Mouse (Mus musculus) gastrocnemius, adult 2 months (tissue): ENCODE results near the gene 1700029I15Rik. TPM values are rescaled to one million over a fixed set of nuclear protein-coding genes. Genes with fewer than 3 reads are reported as not detected.
A peak's percentile ranks its signal among the peaks of the same experiment; 100 is the strongest.

Experiments used
- DNase-seq: peaks from one replicate; pipeline ENCODE4 v3.0.0; 2022
- H3K27ac ChIP-seq: fragments of 200-600 bp; 2 replicates; pipeline ENCODE4 v1.8.1; 2022; ENCODE audit warnings: mild to moderate bottlenecking
- H3K4me3 ChIP-seq: fragments of 200-600 bp; 2 replicates; pipeline ENCODE4 v1.8.1; 2022; ENCODE audit warnings: mild to moderate bottlenecking, moderate library complexity
- CTCF ChIP-seq: fragments of 200-600 bp; IDR thresholded peaks from 2 replicates; pipeline ENCODE4 v1.8.1; 2022; ENCODE audit warnings: antibody characterized with exemption, mild to moderate bottlenecking, moderate library complexity
- intact Hi-C: fragments of 180-260 bp; cut with DNase I; formaldehyde crosslinking; loops from one replicate; pipeline ENCODE4 v1.15.1; 2025
- total RNA-seq, 2 experiments: library from RNA; stranded (reverse); gene quantifications; 2 replicates each; pipeline ENCODE4 v1.2.3; 2021

Gene 1700029I15Rik
- total RNA-seq, 2 experiments from 2014 or later = 0.69 to 1.1 TPM

GRCm38 (mm10) chr2:92376300-92376699 lies 6.0 kb upstream of the 1700029I15Rik start:
- peak overlapping the region; percentile 77 for H3K4me3 ChIP-seq
- no peak for TF ChIP-seq CTCF
- DNase-seq = no peak
- H3K27ac ChIP-seq = peak overlapping the region; percentile 94
- intact Hi-C loops = loop anchor here (5.0 kb wide), 1 partner anchor 46 kb away; no protein-coding TSS in a partner anchor

- intact Hi-C loops = loop anchor here (5.0 kb wide), 1 partner anchor 45 kb away; no protein-coding TSS in a partner anchor
- no peak for TF ChIP-seq CTCF
- H3K27ac ChIP-seq = no peak overlapping the region
- no peak for DNase-seq
- H3K4me3 ChIP-seq = no peak overlapping the region
Measured at GRCm38 (mm10) chr2:92377320-92377719, 5.0 kb upstream of the 1700029I15Rik start.

- intact Hi-C loops = loop anchor here (5.0 kb wide), 1 partner anchor 42 kb away; no protein-coding TSS in a partner anchor
- Histone ChIP-seq H3K27ac (no peak overlapping the region), H3K4me3 (no peak overlapping the region)
- no peak for DNase-seq
- TF ChIP-seq CTCF = no peak
Measured at GRCm38 (mm10) chr2:92379783-92380494, 2.4 kb upstream of the 1700029I15Rik start.

GRCm38 (mm10) chr2:92380495-92381050 lies 1.8 kb upstream of the 1700029I15Rik start:
- no peak for DNase-seq
- intact Hi-C loops = no loop called here
- no peak overlapping the region for H3K4me3 ChIP-seq
- no peak overlapping the region for H3K27ac ChIP-seq
- no peak for TF ChIP-seq CTCF

GRCm38 (mm10) chr2:92381161-92381560 lies 1.2 kb upstream of the 1700029I15Rik start:
- no peak for DNase-seq
- H3K27ac ChIP-seq = no peak overlapping the region
- intact Hi-C loops = no loop called here
- no peak for TF ChIP-seq CTCF
- no peak overlapping the region for H3K4me3 ChIP-seq

GRCm38 (mm10) chr2:92382759-92383158 lies 421 bp downstream of the 1700029I15Rik start:
- TF ChIP-seq CTCF = no peak
- Histone ChIP-seq H3K27ac (peak overlapping the region; percentile 35; the same call in 1 of the 2 replicates), H3K4me3 (no peak overlapping the region)
- intact Hi-C loops = no loop called here
- no peak for DNase-seq

- no peak overlapping the region for H3K27ac ChIP-seq
- DNase-seq = no peak
- intact Hi-C loops = no loop called here
- no peak overlapping the region for H3K4me3 ChIP-seq
- no peak for TF ChIP-seq CTCF
Measured at GRCm38 (mm10) chr2:92384101-92384500, 1.8 kb downstream of the 1700029I15Rik start.

GRCm38 (mm10) chr2:92385113-92386051 lies 3.0 kb downstream of the 1700029I15Rik start:
- Histone ChIP-seq H3K4me3 (no peak overlapping the region), H3K27ac (no peak overlapping the region)
- no peak for TF ChIP-seq CTCF
- intact Hi-C loops = no loop called here
- DNase-seq = no peak

GRCm38 (mm10) chr2:92386821-92387570 lies 4.7 kb downstream of the 1700029I15Rik start:
- H3K4me3 ChIP-seq = no peak overlapping the region
- DNase-seq = no peak
- no peak overlapping the region for H3K27ac ChIP-seq
- no peak for TF ChIP-seq CTCF
- intact Hi-C loops = no loop called here

- no peak for TF ChIP-seq CTCF
- H3K4me3 ChIP-seq = no peak overlapping the region
Measured at GRCm38 (mm10) chr2:92387646-92388045, 5.3 kb downstream of the 1700029I15Rik start.

GRCm38 (mm10) chr2:92388081-92388517 lies 5.8 kb downstream of the 1700029I15Rik start:
- Histone ChIP-seq H3K27ac (peak overlapping the region; percentile 84), H3K4me3 (peak overlapping the region; percentile 16; the same call in 1 of the 2 replicates)
- no peak for DNase-seq
- intact Hi-C loops = no loop called here
- no peak for TF ChIP-seq CTCF

More at GRCm38 (mm10) chr2:92387646-92388045, 5.3 kb downstream of the 1700029I15Rik start:
- intact Hi-C loops = no loop called here
- peak overlapping the region; percentile 84 for H3K27ac ChIP-seq
- no peak for DNase-seq
